Mouse (Mus musculus): ENCODE results near the gene Rbsn. TPM values are rescaled to one million over a fixed set of nuclear protein-coding genes. Genes with fewer than 3 reads are reported as not detected.

Gene Rbsn
- 5.6 and 45.5 TPM in 2 replicates for total RNA-seq (2014; rRNA removed; ENCODE audit: low replicate concordance)
- 12.9 and 14.3 TPM in 2 replicates for polyA plus RNA-seq (2015; fragmentation: Nextera tagmentation; extraction: Ambion mirVana)

- Histone ChIP-seq H3K27me3 (ENCODE audit: control insufficient read depth, insufficient read depth, low read length) (no peaks in the 10 kb centered on the region), H3K4me1 (ENCODE audit: control insufficient read depth, insufficient read depth) (peaks cover 7% of the 10 kb centered on the region), H3K27ac (ENCODE audit: low read depth) (peak within 1 kb of the TSS; percentile 62), H3K4me3 (ENCODE audit: low read depth, low read length) (peak within 1 kb of the TSS; percentile 89), H3K36me3 (replicated peaks; ENCODE audit: control insufficient read depth, insufficient read depth, low read length) (0 out of 2 replicates have a peak, but pooled peaks cover 7% of the 10 kb centered on the region), H3K9me3 (replicated peaks; ENCODE audit: control insufficient read depth, low read length) (no peaks in the 10 kb centered on the region), H3K4me2 (ENCODE audit: low read depth, low read length) (peak within 1 kb of the TSS; percentile 90), H3K9ac (replicated peaks; ENCODE audit: low read depth, low read length) (peak within 1 kb of the TSS; percentile 90)
- TF ChIP-seq CTCF (IDR thresholded peaks at IDR 0.05; ENCODE audit: low read depth) (peak; percentile 13; the same call in 1 of the 2 replicates), EP300 (IDR thresholded peaks at IDR 0.05; ENCODE audit: low read depth) (no peak)
- 10% methylated on average over 35 of the region's 35 CpGs for WGBS
- DNase-seq (ENCODE audit: low spot score) = peak; percentile 93
- ATAC-seq (ENCODE audit: insufficient read depth, low read depth) = peak; percentile 94
Observed at GRCm38 (mm10) chr6:92214773-92215449, at the start of gene Rbsn. TSS of gene Rbsn (minus strand) at chr6:92214925.

- no peak for ATAC-seq (ENCODE audit: insufficient read depth, low read depth)
- 62% methylated on average over 4 of the region's 4 CpGs for WGBS
Observed at GRCm38 (mm10) chr6:92261162-92261843, 46.6 kb upstream of the Rbsn start.

GRCm38 (mm10) chr6:92255346-92255745 is 40.6 kb upstream of the Rbsn start:
- TF ChIP-seq EP300 (IDR thresholded peaks at IDR 0.05; ENCODE audit: low read depth) = no peak
- TF ChIP-seq CTCF (IDR thresholded peaks at IDR 0.05; ENCODE audit: low read depth) = no peak
- no peak overlapping the region for H3K4me2 ChIP-seq (ENCODE audit: low read depth, low read length)
- no peaks in the 10 kb centered on the region for H3K27me3 ChIP-seq (ENCODE audit: control insufficient read depth, insufficient read depth, low read length)
- H3K4me1 ChIP-seq (ENCODE audit: control insufficient read depth, insufficient read depth) = no peaks in the 10 kb centered on the region
- H3K9me3 ChIP-seq (replicated peaks; ENCODE audit: control insufficient read depth, low read length) = 0 out of 2 replicates have a peak, but pooled peaks cover 7% of the 10 kb centered on the region
- no peak for ATAC-seq (ENCODE audit: insufficient read depth, low read depth)
- no peak overlapping the region for H3K27ac ChIP-seq (ENCODE audit: low read depth)
- no peak overlapping the region for H3K9ac ChIP-seq (replicated peaks; ENCODE audit: low read depth, low read length)
- no peak overlapping the region for H3K4me3 ChIP-seq (ENCODE audit: low read depth, low read length)
- H3K36me3 ChIP-seq (replicated peaks; ENCODE audit: control insufficient read depth, insufficient read depth, low read length) = no peaks in the 10 kb centered on the region
- no peak for DNase-seq (ENCODE audit: low spot score)

More at GRCm38 (mm10) chr6:92261162-92261843, 46.6 kb upstream of the Rbsn start:
- Histone ChIP-seq H3K4me3 (ENCODE audit: low read depth, low read length) (no peak overlapping the region), H3K9me3 (replicated peaks; ENCODE audit: control insufficient read depth, low read length) (no peaks in the 10 kb centered on the region), H3K36me3 (replicated peaks; ENCODE audit: control insufficient read depth, insufficient read depth, low read length) (no peaks in the 10 kb centered on the region), H3K27me3 (ENCODE audit: control insufficient read depth, insufficient read depth, low read length) (no peaks in the 10 kb centered on the region), H3K9ac (replicated peaks; ENCODE audit: low read depth, low read length) (no peak overlapping the region), H3K4me2 (ENCODE audit: low read depth, low read length) (no peak overlapping the region), H3K27ac (ENCODE audit: low read depth) (no peak overlapping the region), H3K4me1 (ENCODE audit: control insufficient read depth, insufficient read depth) (no peaks in the 10 kb centered on the region)
- DNase-seq (ENCODE audit: low spot score) = no peak
- TF ChIP-seq EP300 (IDR thresholded peaks at IDR 0.05; ENCODE audit: low read depth) (no peak), CTCF (IDR thresholded peaks at IDR 0.05; ENCODE audit: low read depth) (no peak)

GRCm38 (mm10) chr6:92253253-92253870 is 38.6 kb upstream of the Rbsn start:
- TF ChIP-seq EP300 (IDR thresholded peaks at IDR 0.05; ENCODE audit: low read depth) = no peak
- TF ChIP-seq CTCF (IDR thresholded peaks at IDR 0.05; ENCODE audit: low read depth) = no peak
- 0 out of 2 replicates have a peak, but pooled peaks cover 7% of the 10 kb centered on the region for H3K9me3 ChIP-seq (replicated peaks; ENCODE audit: control insufficient read depth, low read length)
- DNase-seq (ENCODE audit: low spot score) = peak; percentile 33
- no peak for ATAC-seq (ENCODE audit: insufficient read depth, low read depth)
- no peaks in the 10 kb centered on the region for H3K36me3 ChIP-seq (replicated peaks; ENCODE audit: control insufficient read depth, insufficient read depth, low read length)
- H3K4me3 ChIP-seq (ENCODE audit: low read depth, low read length) = no peak overlapping the region
- H3K27ac ChIP-seq (ENCODE audit: low read depth) = no peak overlapping the region
- H3K4me2 ChIP-seq (ENCODE audit: low read depth, low read length) = no peak overlapping the region
- 44% methylated on average over 3 of the region's 3 CpGs for WGBS
- H3K9ac ChIP-seq (replicated peaks; ENCODE audit: low read depth, low read length) = no peak overlapping the region
- no peaks in the 10 kb centered on the region for H3K27me3 ChIP-seq (ENCODE audit: control insufficient read depth, insufficient read depth, low read length)
- no peaks in the 10 kb centered on the region for H3K4me1 ChIP-seq (ENCODE audit: control insufficient read depth, insufficient read depth)

GRCm38 (mm10) chr6:92247215-92247919 is 32.6 kb upstream of the Rbsn start:
- no peak for ATAC-seq (ENCODE audit: insufficient read depth, low read depth)
- H3K27ac ChIP-seq (ENCODE audit: low read depth) = no peak overlapping the region

More at GRCm38 (mm10) chr6:92247215-92247919, 32.6 kb upstream of the Rbsn start:
- Histone ChIP-seq H3K9ac (replicated peaks; ENCODE audit: low read depth, low read length) (no peak overlapping the region), H3K27me3 (ENCODE audit: control insufficient read depth, insufficient read depth, low read length) (peaks cover 29% of the 10 kb centered on the region), H3K4me1 (ENCODE audit: control insufficient read depth, insufficient read depth) (peaks cover 4% of the 10 kb centered on the region; the same call in 1 of the 2 replicates), H3K9me3 (replicated peaks; ENCODE audit: control insufficient read depth, low read length) (no peaks in the 10 kb centered on the region), H3K36me3 (replicated peaks; ENCODE audit: control insufficient read depth, insufficient read depth, low read length) (no peaks in the 10 kb centered on the region), H3K4me2 (ENCODE audit: low read depth, low read length) (no peak overlapping the region), H3K4me3 (ENCODE audit: low read depth, low read length) (no peak overlapping the region)
- DNase-seq (ENCODE audit: low spot score) = no peak
- 24% methylated on average over 7 of the region's 7 CpGs for WGBS
- TF ChIP-seq EP300 (IDR thresholded peaks at IDR 0.05; ENCODE audit: low read depth) (no peak), CTCF (IDR thresholded peaks at IDR 0.05; ENCODE audit: low read depth) (no peak)

All from heart, postnatal 0 days (tissue).